Mouse (Mus musculus) kidney, postnatal 36 days (tissue): ENCODE measurements around the gene Vmn1r35.
"Not testable (repeated sequence)": the region's sequence is repeated elsewhere in the genome, so short reads cannot be mapped to it uniquely, and the experiment has no call there.

Source experiments
- DNase-seq, 2 experiments: peaks; one replicate each; pipeline ENCODE4 v3.0.0; 2021 to 2022; ENCODE audit warnings: mixed read lengths in 2 of 2

Vmn1r35 gene

GRCm38 (mm10) chr6:66685806-66686205, at the start of gene Vmn1r35:
Vmn1r35 (minus strand) TSS chr6:66685906.
- no peak for DNase-seq

DNA sequence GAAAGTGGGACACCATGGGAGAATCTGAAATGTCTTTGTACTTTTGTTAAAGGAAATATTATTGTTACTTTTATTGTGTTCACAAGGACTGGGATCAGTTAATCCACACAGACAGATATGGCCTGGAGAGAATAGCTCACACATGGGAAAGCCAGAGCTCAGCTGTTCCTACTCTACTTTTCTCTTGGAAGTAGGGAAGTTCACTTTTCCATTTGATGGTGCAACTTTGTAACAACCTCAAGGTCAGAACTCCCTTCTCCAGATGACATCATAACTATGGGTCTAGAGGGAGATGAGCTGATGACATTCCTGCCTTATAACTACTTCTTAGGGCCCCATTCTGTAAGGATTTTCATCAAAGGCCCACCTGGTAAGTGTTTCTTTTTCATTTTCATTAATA, 43.4 kb upstream of the Vmn1r35 start, which contains the start of gene Vmn1r37:
Gene Vmn1r37, plus strand, starts transcription at position 301 of the 400 bp plus-strand sequence.
- DNase-seq: not testable (repeated sequence)

GRCm38 (mm10) chr6:66719068-66719467, 33.4 kb upstream of the Vmn1r35 start, which contains the start of gene Vmn1r36:
Vmn1r36 (minus strand) TSS chr6:66719168.
- not testable (repeated sequence) for DNase-seq

DNA sequence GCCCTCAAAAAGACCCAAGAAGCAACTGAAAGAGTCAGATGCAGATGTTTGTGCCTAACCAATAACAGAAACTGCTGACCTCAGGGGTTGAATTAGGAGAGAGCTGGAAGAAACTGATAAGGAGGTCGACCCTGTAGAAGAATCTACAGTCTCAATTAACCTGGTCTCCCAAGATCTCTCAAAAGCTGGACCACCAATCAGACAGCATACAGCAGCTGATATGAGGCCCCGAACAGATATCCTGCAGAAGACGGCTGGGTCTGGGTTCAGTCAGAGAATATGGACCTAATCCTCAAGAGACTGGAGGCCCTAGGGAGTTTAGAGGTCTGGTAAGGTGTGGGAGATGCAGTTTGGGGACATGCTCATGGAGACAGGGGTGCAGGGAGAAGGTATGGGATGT, 28.1 kb upstream of the Vmn1r35 start:
- no peak for DNase-seq

DNA sequence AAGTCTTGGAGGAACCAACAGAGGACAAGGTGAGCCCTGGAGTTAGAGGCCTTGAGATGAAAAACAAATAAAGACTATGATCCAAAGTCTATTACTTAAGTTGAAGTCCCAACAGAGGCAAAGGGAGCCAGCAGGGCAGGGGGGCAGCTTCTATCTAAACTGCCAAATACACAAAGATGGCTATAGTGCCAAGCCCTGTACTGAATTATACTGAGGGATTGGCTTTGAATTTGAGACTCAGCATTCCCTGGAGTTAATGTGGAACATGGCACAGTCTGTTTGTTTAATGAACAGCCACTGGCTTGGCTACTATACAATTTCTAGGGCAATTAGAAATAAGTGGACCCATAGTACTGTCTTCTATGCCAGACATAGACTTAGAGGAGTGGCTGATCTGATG, 23.2 kb upstream of the Vmn1r35 start:
- peak; percentile 20 to 55 for DNase-seq

GRCm38 (mm10) chr6:66643779-66644178, 41.9 kb downstream of the Vmn1r35 start, which contains the start of gene Vmn1r34:
Vmn1r34 (minus strand) TSS chr6:66643879.
- no peak for DNase-seq
